Mouse (Mus musculus) myocyte (in vitro differentiated cells): ENCODE data around the gene Gm11567. TPM values are rescaled to one million over a fixed set of nuclear protein-coding genes. Genes with fewer than 3 reads are reported as not detected.

ENCODE experiments used
- H3K27me3 ChIP-seq: one replicate; pipeline ENCODE4 v1.6.1; 2011; ENCODE audit not compliant: control insufficient read depth, insufficient read depth, insufficient read length
- H3K36me3 ChIP-seq: one replicate; pipeline ENCODE4 v1.6.1; 2011; ENCODE audit not compliant: control insufficient read depth, insufficient read depth
- H3K4me2 ChIP-seq: one replicate; pipeline ENCODE4 v1.6.1; 2011; ENCODE audit warnings: low read depth, control low read depth
- H3K4me3 ChIP-seq: one replicate; pipeline ENCODE4 v1.5.1; 2011; ENCODE audit warnings: mild to moderate bottlenecking, control low read depth, moderate library complexity
- H3K79me2 ChIP-seq: one replicate; pipeline ENCODE4 v1.6.1; 2011; ENCODE audit not compliant: control insufficient read depth, insufficient read depth
- H3ac ChIP-seq: one replicate; pipeline ENCODE4 v1.6.1; 2011; ENCODE audit not compliant: control insufficient read depth, insufficient read length
- CEBPB ChIP-seq: IDR thresholded peaks from 2 replicates; pipeline ENCODE4 v1.6.1; 2011; ENCODE audit warnings: mild to moderate bottlenecking, moderate library complexity; ENCODE audit not compliant: poor library complexity, insufficient read depth, severe bottlenecking
- E2F4 ChIP-seq: IDR thresholded peaks from one replicate; pipeline ENCODE4 v1.6.1; 2011; ENCODE audit warnings: mild to moderate bottlenecking, control low read depth, moderate library complexity; ENCODE audit not compliant: insufficient read depth
- MAX ChIP-seq: IDR thresholded peaks from one replicate; pipeline ENCODE4 v1.6.1; 2011; ENCODE audit warnings: low read depth, mild to moderate bottlenecking, control low read depth
- MYOD1 ChIP-seq, 3 experiments: IDR thresholded peaks; one replicate each; pipeline ENCODE4 v1.6.1; 2011; ENCODE audit warnings: control low read depth in 2 of 3, low read depth in 2 of 3, mild to moderate bottlenecking in 2 of 3, moderate library complexity in 1 of 3; ENCODE audit not compliant: insufficient read length in 2 of 3, control insufficient read depth in 1 of 3
- MYOG ChIP-seq, 3 experiments: IDR thresholded peaks; one replicate each; pipeline ENCODE4 v1.6.1; 2011; ENCODE audit warnings: control low read depth in 2 of 3, low read depth in 2 of 3, mild to moderate bottlenecking in 2 of 3; ENCODE audit not compliant: insufficient read length in 2 of 3, control insufficient read depth in 1 of 3, insufficient read depth in 1 of 3
- POLR2A ChIP-seq: IDR thresholded peaks from one replicate; pipeline ENCODE4 v1.6.1; 2011; ENCODE audit warnings: low read depth, mild to moderate bottlenecking, control low read depth, moderate library complexity; ENCODE audit not compliant: insufficient read length
- POLR2AphosphoS2 ChIP-seq: IDR thresholded peaks from one replicate; pipeline ENCODE4 v1.6.1; 2011; ENCODE audit warnings: low read depth, control low read depth; ENCODE audit not compliant: insufficient read length
- REST ChIP-seq: IDR thresholded peaks from one replicate; pipeline ENCODE4 v1.6.1; 2011; ENCODE audit warnings: mild to moderate bottlenecking, control low read depth, moderate library complexity; ENCODE audit not compliant: insufficient read depth, insufficient read length
- SRF ChIP-seq: IDR thresholded peaks from one replicate; pipeline ENCODE4 v1.6.1; 2011; ENCODE audit warnings: low read depth; ENCODE audit not compliant: control insufficient read depth, insufficient read length
- TCF12 ChIP-seq: IDR thresholded peaks from one replicate; pipeline ENCODE4 v1.6.1; 2011; ENCODE audit warnings: mild to moderate bottlenecking, control low read depth; ENCODE audit not compliant: poor library complexity, insufficient read depth, severe bottlenecking
- TCF3 ChIP-seq: IDR thresholded peaks from one replicate; pipeline ENCODE4 v1.6.1; 2011; ENCODE audit warnings: low read depth, control low read depth; ENCODE audit not compliant: insufficient read length
- USF1 ChIP-seq: IDR thresholded peaks from one replicate; pipeline ENCODE4 v1.6.1; 2011; ENCODE audit warnings: low read depth, mild to moderate bottlenecking, control low read depth, moderate library complexity
- polyA plus RNA-seq: library from polyadenylated mRNA; unstranded; fragments of >200 nt; fragmentation: generic; extraction: Trizol; gene quantifications from one replicate; pipeline ENCODE4 v1.2.1, GENCODE M21; 2012; ENCODE audit warnings: missing spikeins

The Gm11567 gene
- polyA plus RNA-seq, 1 experiment: not detected

- TF ChIP-seq CEBPB (no peak), USF1 (no peak), TCF12 (no peak), MAX (no peak), POLR2AphosphoS2 (no peak), SRF (no peak), POLR2A (no peak), MYOD1 (IDR thresholded peaks at IDR 0.05; ENCODE audit: control insufficient read depth in 1 of 3, insufficient read length in 2 of 3, low read depth in 2 of 3) (no peak), E2F4 (no peak), REST (no peak), TCF3 (no peak), MYOG (IDR thresholded peaks at IDR 0.05; ENCODE audit: control insufficient read depth in 1 of 3, insufficient read depth in 1 of 3, insufficient read length in 2 of 3, low read depth in 2 of 3) (no peak)
Observed at GRCm38 (mm10) chr11:99914451-99914850, 35.5 kb downstream of the Gm11567 start, which contains the start of gene Gm11565. Gene Gm11565, plus strand, starts transcription at chr11:99914751.

More at GRCm38 (mm10) chr11:99914451-99914850, 35.5 kb downstream of the Gm11567 start, which contains the start of gene Gm11565:
- peaks cover 15% of the 10 kb centered on the region for H3K27me3 ChIP-seq
- no peak within 1 kb of the TSS for H3ac ChIP-seq
- H3K4me2 ChIP-seq: no peak within 1 kb of the TSS
- H3K4me3 ChIP-seq: no peak within 1 kb of the TSS
- H3K79me2 ChIP-seq: no peaks in the 10 kb centered on the region
- H3K36me3 ChIP-seq: no peaks in the 10 kb centered on the region

Other genes starting within 250 kb of the Gm11567 start
- not detected for gene Krtap4-2, start 244.1 kb upstream of the Gm11567 start, polyA plus RNA-seq
- not detected for gene Krtap4-7, start 235.1 kb upstream of the Gm11567 start, polyA plus RNA-seq
- not detected for gene Gm11555, start 229.0 kb upstream of the Gm11567 start, polyA plus RNA-seq
- not detected for gene Gm11563, start 220.2 kb upstream of the Gm11567 start, polyA plus RNA-seq
- not detected for gene Krtap4-6, start 213.2 kb upstream of the Gm11567 start, polyA plus RNA-seq
- gene Gm14190, start 188.4 kb upstream of the Gm11567 start, polyA plus RNA-seq: not detected
- gene Gm14180, start 144.9 kb upstream of the Gm11567 start, polyA plus RNA-seq: not detected
- not detected for gene Gm11595, start 106.3 kb upstream of the Gm11567 start, polyA plus RNA-seq
- not detected for gene Krtap4-8, start 98.5 kb upstream of the Gm11567 start, polyA plus RNA-seq
- gene Krtap4-9, start 94.0 kb upstream of the Gm11567 start, polyA plus RNA-seq: not detected
- gene Gm11596, start 85.7 kb upstream of the Gm11567 start, polyA plus RNA-seq: not detected
- not detected for gene Gm11569, start 80.3 kb upstream of the Gm11567 start, polyA plus RNA-seq
- gene Gm11554, start 74.7 kb upstream of the Gm11567 start, polyA plus RNA-seq: not detected
- not detected for gene Krtap4-13, start 69.3 kb upstream of the Gm11567 start, polyA plus RNA-seq
- gene Gm11564, start 63.5 kb upstream of the Gm11567 start, polyA plus RNA-seq: not detected
- not detected for gene 2300003K06Rik, start 41.1 kb upstream of the Gm11567 start, polyA plus RNA-seq
- gene Krtap4-16, start 27.6 kb upstream of the Gm11567 start, polyA plus RNA-seq: not detected
- gene Gm11568, start 21.3 kb upstream of the Gm11567 start, polyA plus RNA-seq: not detected
- not detected for gene Gm11559, start 14.7 kb upstream of the Gm11567 start, polyA plus RNA-seq
- not detected for gene Krtap9-1, start 5.8 kb upstream of the Gm11567 start, polyA plus RNA-seq
- not detected for gene Krtap31-1, start 28.7 kb downstream of the Gm11567 start, polyA plus RNA-seq
- not detected for gene Gm11565, start 35.6 kb downstream of the Gm11567 start, polyA plus RNA-seq
- gene Krtap31-2, start 57.1 kb downstream of the Gm11567 start, polyA plus RNA-seq: not detected
- not detected for gene Krtap9-5, start 69.3 kb downstream of the Gm11567 start, polyA plus RNA-seq
- gene Krtap29-1, start 99.9 kb downstream of the Gm11567 start, polyA plus RNA-seq: not detected
- not detected for gene Krtap16-1, start 107.4 kb downstream of the Gm11567 start, polyA plus RNA-seq
- not detected for gene Krtap17-1, start 114.8 kb downstream of the Gm11567 start, polyA plus RNA-seq
- not detected for gene Krt33a, start 137.0 kb downstream of the Gm11567 start, polyA plus RNA-seq
- gene Krt33b, start 150.7 kb downstream of the Gm11567 start, polyA plus RNA-seq: 0.06 TPM
- gene Krt34, start 162.4 kb downstream of the Gm11567 start, polyA plus RNA-seq: not detected
- gene Krt31, start 171.4 kb downstream of the Gm11567 start, polyA plus RNA-seq: 0.89 TPM
- not detected for gene Krt32, start 209.0 kb downstream of the Gm11567 start, polyA plus RNA-seq
- not detected for gene Krt35, start 217.1 kb downstream of the Gm11567 start, polyA plus RNA-seq
- gene Krt36, start 226.4 kb downstream of the Gm11567 start, polyA plus RNA-seq: not detected
- 2.9 TPM for gene Krt13, start 242.4 kb downstream of the Gm11567 start, polyA plus RNA-seq